Mouse (Mus musculus): ENCODE measurements at regions not wholly inside any gene's neighbourhood (a gene's known extent, or its start where the extent isn't known, plus 50 kb on each side); places are given as distances from the start of the nearest gene placed in this dataset.
"Not testable (repeated sequence)": the region's sequence is repeated elsewhere in the genome, so short reads cannot be mapped to it uniquely, and the experiment has no call there.

DNA sequence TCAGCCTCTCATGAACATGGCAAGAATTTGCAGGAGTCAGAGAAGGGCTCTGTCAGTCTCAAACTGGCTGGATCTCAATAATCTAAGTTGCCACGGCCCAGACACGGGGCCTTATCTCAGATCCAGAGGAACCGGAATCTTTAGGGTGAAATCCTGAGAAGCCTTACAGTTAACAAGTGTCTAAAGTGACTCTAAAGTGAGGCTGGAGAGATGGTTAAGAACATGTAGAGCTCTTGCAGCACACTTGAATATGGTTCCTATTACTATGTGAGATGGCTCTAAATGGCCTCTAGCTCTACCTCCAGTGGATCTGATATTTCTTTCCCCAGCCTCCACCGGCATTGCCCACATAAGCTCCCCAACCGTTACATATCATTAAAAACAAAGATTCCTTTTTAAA is 157.8 kb upstream of the Mpdz start:
- DNase-seq (ENCODE audit: extremely low spot score), result no peak

DNA sequence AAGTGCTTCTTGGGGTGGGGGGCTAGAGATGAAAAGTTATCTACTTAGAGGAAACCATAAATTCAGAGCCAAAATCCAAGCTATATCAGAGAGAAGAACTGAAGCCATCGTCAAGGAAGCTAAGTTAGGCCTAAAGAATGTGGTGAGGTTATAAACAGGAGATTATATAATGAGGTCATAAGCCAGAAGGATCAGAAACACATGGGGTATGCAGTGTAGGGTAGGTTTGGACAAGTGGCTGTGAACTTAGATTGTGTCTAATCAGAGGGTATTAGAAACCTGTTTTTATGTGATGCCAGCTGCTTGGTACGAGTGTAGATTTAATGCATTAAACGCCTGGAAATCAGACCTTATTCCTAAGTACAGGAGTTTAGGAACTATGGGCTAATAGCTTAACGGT is 154.8 kb upstream of the Mpdz start:
- no peak for DNase-seq (ENCODE audit: extremely low spot score)

DNA sequence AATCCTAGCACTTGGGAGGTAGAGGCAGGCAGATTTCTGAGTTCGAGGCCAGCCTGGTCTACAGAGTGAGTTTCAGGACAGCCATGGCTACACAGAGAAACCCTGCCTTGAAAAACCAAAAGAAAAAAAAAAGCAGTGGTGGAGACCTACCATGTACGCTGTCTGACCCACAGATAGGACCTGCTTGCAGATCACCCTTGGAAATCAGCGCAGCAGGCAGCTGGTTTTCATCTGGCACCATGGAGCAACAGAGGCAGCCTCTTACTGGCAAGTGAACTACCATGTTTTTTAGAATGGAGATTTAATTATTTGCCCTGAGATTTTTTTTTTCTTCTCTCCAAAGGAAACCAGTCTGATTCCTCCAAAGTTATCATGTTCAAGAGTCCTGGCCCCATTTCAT is 150.8 kb upstream of the Mpdz start:
- DNase-seq (ENCODE audit: extremely low spot score), result not testable (repeated sequence)

DNA sequence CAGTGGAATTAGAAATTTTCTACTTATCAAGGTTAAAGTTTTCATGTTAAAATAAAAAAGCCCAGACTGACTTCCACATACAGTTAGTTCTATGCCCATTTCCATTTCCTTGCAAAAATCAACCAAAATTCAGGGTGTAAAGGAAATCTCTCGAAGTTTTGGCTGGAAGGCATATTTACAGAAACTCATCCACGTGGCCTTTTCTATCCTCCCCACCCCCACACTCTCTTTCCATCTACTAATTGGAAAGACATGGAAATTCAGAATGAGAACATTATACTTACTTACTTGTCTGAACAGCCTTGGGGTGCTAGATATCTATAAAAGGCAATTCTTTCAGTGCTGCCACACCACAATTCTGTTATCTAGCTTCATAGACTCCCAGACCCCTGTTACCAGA is 139.9 kb upstream of the Mpdz start:
- DNase-seq (ENCODE audit: extremely low spot score), result no peak

DNA sequence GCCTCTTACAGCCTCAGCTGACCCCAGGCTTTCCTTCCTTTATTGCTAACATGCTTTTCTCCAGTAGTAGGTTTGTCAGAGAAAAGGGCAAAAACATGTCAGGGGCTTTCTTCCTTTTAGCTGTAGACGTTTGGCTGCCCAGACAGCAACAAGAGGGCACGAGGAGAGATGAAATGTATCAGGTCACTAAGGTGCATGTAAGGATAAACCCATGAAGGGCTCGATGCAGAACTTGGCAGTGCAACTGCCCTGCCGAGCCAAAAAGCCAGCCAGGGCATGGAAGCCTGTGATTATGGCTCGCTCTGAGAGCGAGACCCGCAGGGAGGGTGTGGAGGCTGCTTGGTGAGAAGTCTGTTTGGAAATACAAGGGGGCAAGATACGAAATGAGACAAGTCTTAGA is 137.9 kb upstream of the Mpdz start:
- DNase-seq (ENCODE audit: extremely low spot score), result no peak

DNA sequence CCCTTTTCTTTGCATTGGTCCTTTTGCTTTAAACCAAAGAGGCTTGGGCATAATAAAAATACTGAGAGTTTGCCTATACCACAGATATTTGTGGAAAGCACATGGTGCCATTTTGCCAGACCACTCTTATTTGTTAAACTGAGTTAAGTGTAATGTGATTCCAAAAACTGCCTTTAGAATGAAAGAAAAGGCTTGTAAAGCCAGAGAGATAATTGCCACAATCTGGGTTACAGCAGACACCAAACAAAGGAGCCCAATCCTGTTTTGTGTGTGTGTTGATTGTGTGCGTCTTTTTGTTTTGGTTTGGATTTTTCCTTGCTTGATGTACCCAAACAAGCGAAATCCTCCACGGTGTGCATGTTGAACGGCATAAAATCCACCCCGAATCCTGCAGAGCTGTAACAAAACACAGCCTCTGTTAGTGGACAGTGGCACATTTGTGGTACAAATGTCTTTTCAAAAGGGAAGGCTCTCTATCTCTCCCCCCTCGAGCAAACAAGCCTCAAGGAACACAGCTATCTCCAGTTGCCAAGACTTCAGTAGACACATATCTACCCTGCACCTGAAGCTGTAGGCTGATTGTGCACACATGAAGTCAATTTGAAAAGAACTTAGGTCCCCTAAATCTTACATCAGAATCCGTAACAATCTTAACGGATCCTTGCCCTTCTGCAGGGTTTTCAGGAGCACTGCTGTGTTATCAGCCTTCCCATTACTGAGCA is 136.9 kb upstream of the Mpdz start:
- DNase-seq (ENCODE audit: extremely low spot score), result peak; percentile 28

DNA sequence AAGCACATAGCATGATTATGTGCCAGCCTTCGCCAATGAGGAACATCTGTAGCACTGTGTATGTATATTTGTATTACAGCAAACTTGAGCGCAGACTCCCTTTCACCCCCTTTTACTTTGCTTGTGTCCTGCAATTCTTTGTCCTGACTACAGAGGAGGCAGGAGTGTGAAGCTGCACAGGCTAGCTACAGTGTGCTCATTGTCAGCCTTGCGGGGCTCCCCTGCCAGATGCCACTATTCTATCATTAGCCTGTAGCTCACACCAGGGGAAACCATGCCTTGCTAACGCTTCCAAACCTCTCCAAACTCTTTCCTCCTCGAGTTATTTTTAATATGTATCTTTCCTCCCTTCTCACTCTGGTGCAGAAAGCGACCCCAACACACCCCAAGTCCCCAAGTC is 136.4 kb upstream of the Mpdz start:
- DNase-seq (ENCODE audit: extremely low spot score), result no peak

DNA sequence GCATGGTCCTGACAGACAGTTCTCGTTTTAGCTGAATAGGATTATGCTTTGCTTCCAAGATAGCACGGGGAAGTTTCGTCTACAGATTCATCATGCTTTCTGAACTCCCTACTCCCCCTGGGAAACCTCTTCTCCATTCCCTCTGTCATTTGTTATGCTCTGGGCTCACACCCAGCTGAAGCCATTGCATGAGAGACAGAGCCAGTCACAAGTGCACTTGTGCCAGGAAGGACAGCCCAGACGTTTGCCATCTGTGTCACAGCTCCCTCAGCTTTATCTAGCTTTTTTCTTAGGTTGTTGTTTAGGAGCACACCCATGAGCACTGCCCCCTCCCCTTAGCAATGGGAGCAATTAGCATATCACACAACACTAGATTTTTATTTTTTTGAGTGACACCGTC is 131.2 kb upstream of the Mpdz start:
- no peak for DNase-seq (ENCODE audit: extremely low spot score)

DNA sequence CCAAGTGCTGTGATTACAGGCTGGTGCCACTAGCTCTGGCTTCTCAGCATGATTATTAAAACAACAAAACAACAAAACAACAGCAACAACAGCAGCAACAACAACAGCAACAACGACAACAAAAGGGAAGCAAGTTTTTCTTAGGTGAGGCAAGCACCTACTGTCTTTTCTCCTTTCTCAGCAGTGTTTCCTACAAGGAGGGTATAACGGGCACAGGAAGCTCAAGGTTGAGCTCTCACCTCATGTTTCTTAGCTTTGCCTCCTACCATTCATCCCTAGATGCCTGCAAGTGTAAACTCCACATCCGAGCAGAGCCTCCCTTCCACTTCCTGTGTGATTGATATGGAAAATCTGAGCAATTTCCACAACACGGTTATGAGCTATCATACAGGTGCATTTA is 128.1 kb upstream of the Mpdz start:
- no peak for DNase-seq (ENCODE audit: extremely low spot score)

DNA sequence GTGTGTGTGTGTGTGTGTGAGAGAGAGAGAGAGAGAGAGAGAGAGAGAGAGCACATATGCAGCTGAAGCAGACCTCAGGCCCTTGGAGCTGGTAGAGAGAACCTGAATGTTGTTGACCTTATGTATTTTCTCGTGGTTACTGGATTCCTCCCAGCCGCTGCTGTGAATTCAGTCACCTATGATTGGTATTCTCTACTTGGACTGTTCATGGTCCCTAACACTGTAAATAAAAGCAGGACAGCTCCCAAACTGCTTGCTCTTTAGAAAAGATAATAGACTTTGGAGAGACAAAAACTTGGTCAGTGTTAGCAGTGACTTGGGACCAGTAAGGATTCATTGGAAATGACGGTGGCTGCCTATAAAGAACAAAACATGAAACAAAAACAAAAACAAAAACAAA is 126.9 kb upstream of the Mpdz start:
- DNase-seq (ENCODE audit: extremely low spot score), result no peak

DNA sequence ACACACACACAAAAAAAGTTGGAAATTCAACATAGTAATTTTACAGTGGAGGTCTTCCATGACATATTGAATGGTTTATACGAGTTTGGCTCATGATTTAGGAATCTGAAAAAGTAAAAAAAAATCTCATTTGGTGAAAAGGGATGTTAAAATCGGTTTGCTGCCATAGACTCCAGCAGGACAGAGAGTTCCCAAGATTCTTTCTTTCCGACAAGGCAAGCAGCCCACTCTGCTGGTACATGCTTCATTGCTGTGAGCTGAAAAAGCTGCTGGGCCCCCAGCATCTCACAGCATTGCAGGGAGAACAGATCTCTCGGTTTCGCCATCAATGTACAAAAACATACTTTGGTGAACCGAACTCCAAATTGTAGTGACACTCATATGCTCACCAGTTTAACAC is 125.8 kb upstream of the Mpdz start:
- no peak for DNase-seq (ENCODE audit: extremely low spot score)

DNA sequence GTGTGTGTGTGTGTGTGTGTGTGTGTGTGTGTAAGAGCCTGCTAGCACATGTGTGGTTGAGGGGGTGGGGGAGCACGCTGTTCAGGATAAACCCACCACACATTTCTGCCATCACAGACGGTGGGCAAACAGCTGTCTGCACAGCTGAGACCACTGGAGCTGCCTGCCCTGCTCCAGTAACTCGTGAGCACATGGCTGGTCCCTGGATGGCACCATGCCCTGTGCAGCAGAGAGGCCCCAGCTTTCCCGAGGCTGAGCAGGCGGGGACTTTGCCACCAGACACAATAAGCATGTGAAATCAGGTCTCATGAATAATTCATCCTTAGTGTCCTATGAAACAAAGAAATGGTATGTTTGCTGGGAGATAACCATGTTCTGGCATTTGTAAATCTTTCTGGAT is 125.3 kb upstream of the Mpdz start:
- DNase-seq (ENCODE audit: extremely low spot score), result no peak

DNA sequence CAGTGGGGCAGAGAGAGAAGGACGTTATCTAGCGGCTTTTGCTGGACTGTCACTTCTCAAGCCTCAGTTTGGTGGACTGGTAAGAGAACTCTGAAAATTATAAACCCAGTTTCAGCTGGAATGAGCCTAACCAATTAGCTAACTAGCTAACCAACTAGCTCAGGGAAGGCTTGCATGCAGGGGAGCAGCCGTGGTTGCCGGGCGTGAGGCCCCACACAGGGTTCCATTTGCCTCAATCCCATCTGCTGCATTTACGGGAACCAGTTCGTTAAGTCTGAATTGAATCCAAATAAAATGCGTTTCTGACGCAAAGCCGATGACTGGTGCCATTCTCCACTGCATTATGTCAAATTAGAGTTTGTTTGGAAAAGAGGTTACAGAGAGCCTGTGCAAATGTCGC is 123.9 kb upstream of the Mpdz start:
- no peak for DNase-seq (ENCODE audit: extremely low spot score)

DNA sequence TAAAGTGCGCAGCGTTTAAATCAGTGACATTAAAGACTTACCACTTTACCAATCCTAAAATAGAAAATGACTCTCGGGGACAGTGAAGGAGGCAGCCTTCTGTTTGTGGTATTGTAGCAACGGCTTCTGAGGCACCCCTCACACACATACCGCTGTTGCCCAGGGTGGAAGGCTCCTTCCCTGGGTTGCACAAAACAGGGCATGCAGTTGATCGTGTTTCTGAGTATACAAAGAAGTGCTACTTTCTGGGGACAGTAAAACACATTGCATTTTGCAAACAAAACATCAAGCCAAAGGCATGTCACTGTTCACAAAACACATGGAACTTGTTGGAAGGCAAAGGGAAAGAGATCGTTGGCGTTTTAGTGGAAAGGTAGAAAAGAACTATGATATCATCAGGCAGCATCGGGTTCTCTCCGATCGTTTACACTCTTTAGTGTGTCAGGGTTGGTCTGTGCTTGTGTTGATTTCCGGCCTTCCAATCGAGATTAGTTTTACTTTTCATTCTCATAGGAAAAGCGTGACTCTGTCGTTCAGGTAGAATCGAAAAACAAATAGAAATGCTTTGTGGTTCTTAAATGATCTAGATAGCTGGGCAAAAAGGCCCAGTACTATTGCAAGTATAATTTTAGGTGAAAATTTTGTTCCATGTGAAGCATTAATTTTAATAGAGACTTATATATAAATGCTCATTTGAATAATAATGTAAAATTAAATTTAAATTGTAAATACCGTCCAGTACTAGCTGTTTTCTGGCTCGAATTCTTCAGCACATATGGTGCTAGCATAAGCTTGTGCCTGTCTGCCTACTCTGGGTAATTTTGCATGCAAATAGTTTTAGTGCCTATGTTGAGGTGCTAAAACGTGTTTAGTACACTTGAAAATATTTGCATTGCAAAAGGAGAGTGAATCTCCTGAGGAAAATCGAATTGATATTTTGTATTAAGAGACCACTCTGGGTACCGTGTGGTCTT is 123.1 kb upstream of the Mpdz start:
- no peak for DNase-seq (ENCODE audit: extremely low spot score)

DNA sequence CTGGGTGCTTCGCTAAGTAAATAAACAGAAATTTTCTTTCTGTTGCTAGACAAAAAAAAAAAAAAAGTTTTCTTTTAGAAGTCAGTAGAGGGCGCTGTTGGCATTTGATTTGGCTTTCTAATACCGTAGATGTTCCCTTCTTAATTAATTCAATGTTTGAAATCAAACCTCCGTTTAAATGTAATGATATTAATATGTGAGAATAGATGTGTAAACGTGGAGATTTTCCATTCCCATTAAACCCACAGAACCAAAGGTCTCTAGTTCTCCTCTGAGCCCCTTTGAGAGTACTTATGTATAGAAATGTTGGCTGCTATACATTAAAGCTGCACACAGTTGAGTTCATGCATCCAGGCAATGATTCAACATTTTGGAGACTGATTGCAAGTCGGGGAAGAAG is 121.8 kb upstream of the Mpdz start:
- peak; percentile 45 for DNase-seq (ENCODE audit: extremely low spot score)

DNA sequence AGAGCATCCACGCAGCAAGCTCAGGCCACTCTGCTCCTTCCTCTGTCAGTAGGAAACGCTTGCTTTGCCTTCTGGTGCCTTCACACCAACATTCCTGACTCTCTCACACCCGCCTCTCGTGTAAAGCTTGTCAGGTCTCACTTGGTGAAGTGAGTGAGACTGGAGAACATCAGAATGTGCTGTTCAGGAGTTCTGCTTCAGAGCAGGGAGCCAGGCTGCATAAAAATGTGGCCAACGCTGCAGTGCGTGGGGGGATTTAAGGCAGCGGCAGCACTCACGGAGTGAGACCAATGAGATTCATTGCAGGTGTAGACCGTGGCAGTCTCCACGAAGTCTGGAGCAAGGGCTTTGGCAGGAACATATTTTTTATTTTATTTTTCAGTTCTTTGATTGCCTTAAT is 121.0 kb upstream of the Mpdz start:
- DNase-seq (ENCODE audit: extremely low spot score), result no peak

DNA sequence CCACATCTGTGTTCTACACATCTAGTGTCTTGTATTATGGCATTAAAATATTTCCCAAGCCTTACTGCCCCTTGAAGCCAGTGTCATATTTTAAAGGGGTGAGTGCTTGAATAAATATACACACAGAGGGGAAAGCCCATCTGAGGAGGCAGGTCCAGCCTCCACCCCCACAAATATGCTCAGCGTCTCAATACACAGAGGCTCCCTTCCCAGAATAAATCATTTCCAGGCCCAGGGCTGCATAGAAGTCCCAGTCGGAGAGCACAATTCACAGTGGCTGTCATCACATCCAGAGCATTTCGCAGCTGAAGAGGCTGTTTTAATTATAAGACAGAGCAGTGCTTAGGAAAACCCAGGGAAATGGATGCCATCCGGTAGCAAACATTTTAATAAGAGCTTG is 118.8 kb upstream of the Mpdz start:
- peak; percentile 24 for DNase-seq (ENCODE audit: extremely low spot score)

DNA sequence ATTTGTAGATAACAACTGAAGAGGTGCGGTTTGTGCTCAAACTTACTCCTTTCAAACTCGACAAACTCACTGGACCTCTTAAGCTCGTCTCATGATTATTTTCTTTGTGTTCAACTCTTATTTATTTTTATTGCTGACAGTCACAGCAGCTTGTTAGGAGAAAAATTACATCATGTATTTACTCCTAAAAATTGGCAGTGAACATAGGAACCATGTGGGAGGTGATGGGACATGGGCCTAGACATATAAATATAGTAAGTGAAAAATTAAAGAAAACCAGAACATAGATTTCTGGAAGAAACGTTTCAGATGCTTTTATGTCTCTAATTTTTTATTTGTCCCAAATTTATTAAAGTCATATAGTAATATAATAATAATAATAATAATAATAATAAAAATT is 108.2 kb upstream of the Mpdz start:
- DNase-seq (ENCODE audit: extremely low spot score), result no peak

DNA sequence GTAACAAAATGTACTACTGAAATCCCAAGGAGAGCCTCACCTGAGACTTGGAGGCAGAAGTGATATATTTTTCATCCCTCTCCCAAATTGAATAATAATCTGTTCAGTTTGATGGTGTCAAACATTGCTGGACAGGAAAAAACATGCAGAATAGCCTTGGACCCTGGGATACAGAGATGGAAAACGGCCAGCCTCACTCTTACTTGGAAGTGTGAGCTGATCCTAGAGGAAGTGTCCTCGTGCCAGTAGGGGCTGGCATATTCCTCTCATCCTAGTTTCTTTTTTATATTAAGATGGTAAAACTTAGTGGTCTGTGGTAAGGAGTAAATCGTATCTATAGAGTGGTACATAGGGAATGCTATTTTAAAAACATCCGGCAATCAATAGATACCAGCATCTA is 107.6 kb upstream of the Mpdz start:
- no peak for DNase-seq (ENCODE audit: extremely low spot score)

DNA sequence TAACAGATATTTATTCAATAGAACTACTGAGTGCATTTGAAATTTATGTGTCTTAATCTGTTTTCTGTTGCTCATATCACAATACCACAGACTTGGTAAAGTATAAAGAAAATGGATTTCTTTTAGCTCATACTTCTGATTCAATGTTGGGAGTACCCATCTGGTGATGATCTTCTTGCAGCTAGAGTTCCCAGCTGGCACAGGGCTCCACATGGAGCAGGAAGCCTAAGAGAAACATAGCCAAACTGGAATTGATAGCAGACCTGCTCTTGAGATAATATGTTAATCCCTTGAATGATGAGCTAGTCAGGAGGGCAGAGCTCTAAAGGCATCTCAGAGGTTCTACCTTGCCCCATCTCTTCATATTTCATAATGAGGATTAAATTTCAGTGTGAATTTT is 97.9 kb upstream of the Mpdz start:
- no peak for DNase-seq (ENCODE audit: extremely low spot score)

DNA sequence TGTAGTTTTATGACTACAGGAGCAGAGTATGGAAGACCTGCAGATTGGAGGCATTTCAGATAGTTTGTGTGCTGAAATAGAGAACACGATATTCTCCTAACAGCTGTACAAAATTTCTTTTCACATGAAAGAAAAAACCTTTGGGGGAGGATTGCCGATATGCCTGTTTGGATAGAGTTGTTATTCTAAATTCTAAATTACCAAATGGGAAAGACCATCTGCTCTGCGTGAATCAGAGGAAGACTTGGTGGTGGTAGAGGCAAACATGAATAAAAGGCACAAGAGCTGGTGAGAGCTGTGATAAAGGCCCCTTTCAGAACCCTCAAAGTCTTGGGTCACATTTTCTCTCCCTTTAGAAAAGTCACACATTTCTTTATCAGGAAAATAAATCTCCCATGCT is 96.9 kb upstream of the Mpdz start:
- no peak for DNase-seq (ENCODE audit: extremely low spot score)

DNA sequence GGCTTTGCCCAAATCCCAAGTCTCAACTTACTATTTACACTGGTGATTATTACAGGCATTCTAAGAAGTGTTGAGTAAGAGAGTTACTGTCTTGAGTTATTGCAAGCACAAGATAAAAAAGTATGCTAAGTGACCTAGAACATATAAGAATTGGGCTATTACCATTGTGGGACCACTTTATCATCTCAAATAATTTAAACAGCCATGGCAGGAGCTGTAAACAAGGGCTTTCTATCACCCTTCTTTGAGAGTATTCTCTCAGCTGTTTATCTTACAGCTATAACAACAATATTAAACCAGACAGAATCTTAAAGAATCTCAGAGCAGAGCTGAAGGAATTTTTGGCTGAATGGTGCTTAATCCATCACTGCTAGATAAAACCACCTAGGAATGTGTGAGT is 94.2 kb upstream of the Mpdz start:
- no peak for DNase-seq (ENCODE audit: extremely low spot score)

DNA sequence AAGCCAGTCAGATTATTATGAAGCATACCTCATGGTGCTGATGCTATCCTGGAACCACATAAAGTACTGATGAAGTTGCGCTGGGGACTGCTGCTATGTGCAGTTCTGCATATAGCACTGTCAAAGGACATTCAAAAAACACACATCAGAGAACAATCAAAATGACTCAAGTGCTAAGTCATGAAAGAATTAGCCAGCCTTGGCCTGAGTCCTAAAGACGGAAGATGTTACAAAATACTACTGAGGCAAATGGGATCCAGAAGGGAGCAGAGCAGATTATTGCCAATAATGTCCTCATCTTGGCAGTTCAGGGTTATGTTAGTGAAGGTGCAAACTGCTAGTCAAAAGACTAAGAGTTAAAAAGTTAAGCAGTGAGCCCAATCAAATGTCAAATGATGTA is 87.9 kb upstream of the Mpdz start:
- no peak for DNase-seq (ENCODE audit: extremely low spot score)
